Mouse (Mus musculus) kidney, embryonic 16.5 days (tissue): ENCODE results near the gene Spast. TPM values are rescaled to one million over a fixed set of nuclear protein-coding genes. Genes with fewer than 3 reads are reported as not detected.
A peak's percentile ranks its signal among the peaks of the same experiment; 100 is the strongest.

ENCODE experiments used
- ATAC-seq: fragments of 200-750 bp; cut with Nextera tagmentation; 2 replicates; pipeline ENCODE4 v1.8.0; 2017; ENCODE audit warnings: moderate TSS enrichment; ENCODE audit not compliant: low FRiP score, low TSS enrichment
- H3K27ac ChIP-seq: fragments of 300-500 bp; sonication (generic); 2 replicates; pipeline ENCODE4 v1.5.1; 2014; ENCODE audit warnings: low read length
- H3K27me3 ChIP-seq: fragments of 300-500 bp; sonication (generic); 2 replicates; pipeline ENCODE4 v1.6.1; 2014; ENCODE audit warnings: low read length, control low read depth, mixed read lengths; ENCODE audit not compliant: insufficient read depth
- H3K36me3 ChIP-seq: fragments of 300-500 bp; sonication (generic); 2 replicates; pipeline ENCODE4 v1.6.1; 2014; ENCODE audit warnings: low read length, control low read depth, mixed read lengths; ENCODE audit not compliant: insufficient read depth
- H3K4me1 ChIP-seq: fragments of 300-500 bp; sonication (generic); 2 replicates; pipeline ENCODE4 v1.6.1; 2014; ENCODE audit warnings: low read length, control low read depth, mixed read lengths; ENCODE audit not compliant: insufficient read depth
- H3K4me2 ChIP-seq: fragments of 300-500 bp; sonication (generic); replicated peaks from 2 replicates; pipeline ENCODE4 v1.6.1; 2014; ENCODE audit warnings: low read depth, low read length
- H3K4me3 ChIP-seq: fragments of 300-500 bp; sonication (generic); 2 replicates; pipeline ENCODE4 v1.5.1; 2014; ENCODE audit warnings: mild to moderate bottlenecking, low read length
- H3K9ac ChIP-seq: fragments of 300-500 bp; sonication (generic); replicated peaks from 2 replicates; pipeline ENCODE4 v1.6.1; 2014; ENCODE audit warnings: low read length
- H3K9me3 ChIP-seq: fragments of 300-500 bp; sonication (generic); 2 replicates; pipeline ENCODE4 v1.6.1; 2016; ENCODE audit warnings: low read length, control low read depth
- WGBS: fragments of 180-500 bp; shearing (Covaris S2); extraction: QIAGEN DNeasy Blood & Tissue Kit; methylation state at CpG from one replicate; pipeline ENCODE4 v1.1.7; 2014; 5-methylcytosine and 5-hydroxymethylcytosine counted together
- polyA plus RNA-seq: library from polyadenylated mRNA; unstranded; fragments of >200 nt; fragmentation: Nextera tagmentation; extraction: Ambion mirVana; gene quantifications from 2 replicates; pipeline ENCODE4 v1.2.1, GENCODE M21; 2015

The Spast gene
- 9.7 and 10.9 TPM in 2 replicates for polyA plus RNA-seq

DNA sequence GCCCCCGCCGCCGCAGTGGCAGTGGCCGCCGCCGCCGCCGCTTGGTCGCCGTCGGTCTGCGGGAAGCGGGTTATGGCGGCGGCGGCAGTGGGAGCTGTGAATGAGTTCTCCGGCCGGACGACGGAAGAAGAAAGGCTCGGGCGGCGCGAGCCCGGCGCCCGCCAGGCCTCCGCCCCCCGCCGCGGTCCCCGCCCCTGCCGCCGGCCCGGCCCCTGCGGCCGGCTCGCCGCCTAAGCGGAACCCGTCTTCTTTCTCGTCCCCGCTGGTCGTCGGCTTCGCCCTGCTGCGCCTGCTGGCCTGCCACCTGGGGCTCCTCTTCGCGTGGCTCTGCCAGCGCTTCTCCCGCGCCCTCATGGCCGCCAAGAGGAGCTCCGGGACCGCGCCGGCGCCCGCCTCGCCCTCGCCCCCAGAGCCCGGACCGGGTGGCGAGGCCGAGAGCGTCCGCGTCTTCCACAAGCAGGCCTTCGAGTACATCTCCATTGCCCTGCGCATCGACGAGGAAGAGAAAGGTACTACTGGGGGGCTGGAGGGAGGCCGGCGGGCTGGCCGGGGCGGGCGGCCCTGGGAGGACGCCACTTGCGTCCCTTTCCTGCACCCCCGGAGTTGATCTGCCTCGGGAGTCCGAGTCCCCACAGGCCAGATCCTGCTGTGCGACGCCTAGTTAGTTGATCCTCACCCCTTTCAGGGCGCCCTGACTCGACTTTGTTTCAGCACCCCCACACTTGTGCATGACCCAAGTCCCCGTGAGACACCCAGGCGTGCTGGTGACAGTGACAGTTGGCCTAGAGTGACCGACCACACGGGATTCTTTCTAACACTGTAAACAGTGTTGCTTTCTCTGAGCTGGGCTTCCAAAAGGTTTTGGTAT, at the start of gene Spast:
Spast (plus strand) TSS at position 51 of the 868 bp plus-strand sequence.
- Histone ChIP-seq H3K9me3 (peaks cover 3% of the 10 kb centered on the region; the same call in 1 of the 2 replicates), H3K27ac (peak within 1 kb of the TSS; percentile 95), H3K4me3 (peak within 1 kb of the TSS; percentile 80), H3K36me3 (0 out of 2 replicates have a peak, but pooled peaks cover 3% of the 10 kb centered on the region), H3K9ac (peak within 1 kb of the TSS; percentile 91), H3K4me2 (peak within 1 kb of the TSS; percentile 81), H3K27me3 (no peaks in the 10 kb centered on the region), H3K4me1 (peaks cover 24% of the 10 kb centered on the region)
- ATAC-seq, result peak; percentile 93
- 1% methylated on average over 52 of the region's 90 CpGs for WGBS

DNA sequence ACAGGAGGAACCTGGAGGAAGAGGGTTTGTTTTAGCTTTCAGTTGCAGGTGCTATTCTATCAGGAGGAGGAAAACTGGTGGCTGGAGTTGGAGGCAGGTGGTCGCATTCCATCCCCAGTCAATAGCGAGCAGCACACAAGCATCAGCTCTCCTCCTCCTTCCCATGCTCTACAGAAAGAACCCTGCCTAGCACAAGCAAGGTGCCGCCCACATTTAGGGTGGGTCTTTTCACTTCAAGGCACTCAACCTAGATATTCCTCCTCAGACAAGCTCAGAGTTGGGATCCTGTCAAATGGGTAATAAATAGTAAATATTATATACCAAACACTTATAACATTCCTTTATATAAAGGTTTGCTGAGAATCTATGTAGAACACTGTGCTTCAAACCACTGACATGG, 48.6 kb upstream of the Spast start:
- H3K27ac ChIP-seq, result no peak overlapping the region
- no peak for ATAC-seq
- 67% methylated on average over 3 of the region's 3 CpGs for WGBS
- H3K36me3 ChIP-seq, result 0 out of 2 replicates have a peak, but pooled peaks cover 7% of the 10 kb centered on the region
- H3K27me3 ChIP-seq, result no peaks in the 10 kb centered on the region
- no peak overlapping the region for H3K4me3 ChIP-seq
- H3K4me1 ChIP-seq, result peaks cover 16% of the 10 kb centered on the region
- H3K9ac ChIP-seq, result no peak overlapping the region
- 0 out of 2 replicates have a peak, but pooled peaks cover 5% of the 10 kb centered on the region for H3K9me3 ChIP-seq
- H3K4me2 ChIP-seq, result no peak overlapping the region

GRCm38 (mm10) chr17:74290869-74291268, 47.9 kb upstream of the Spast start:
- Histone ChIP-seq H3K27ac (peak overlapping the region; percentile 38; the same call in 1 of the 2 replicates), H3K4me2 (no peak overlapping the region), H3K4me3 (no peak overlapping the region)

GRCm38 (mm10) chr17:74291640-74292361, 47.0 kb upstream of the Spast start:
- Histone ChIP-seq H3K4me2 (no peak overlapping the region), H3K4me1 (peaks cover 16% of the 10 kb centered on the region), H3K9ac (no peak overlapping the region), H3K27ac (no peak overlapping the region), H3K27me3 (no peaks in the 10 kb centered on the region), H3K4me3 (no peak overlapping the region), H3K9me3 (0 out of 2 replicates have a peak, but pooled peaks cover 5% of the 10 kb centered on the region), H3K36me3 (0 out of 2 replicates have a peak, but pooled peaks cover 7% of the 10 kb centered on the region)
- 78% methylated on average over 4 of the region's 4 CpGs for WGBS
- ATAC-seq, result no peak

More at GRCm38 (mm10) chr17:74290869-74291268, 47.9 kb upstream of the Spast start:
- Histone ChIP-seq H3K4me1 (peaks cover 16% of the 10 kb centered on the region), H3K36me3 (0 out of 2 replicates have a peak, but pooled peaks cover 7% of the 10 kb centered on the region), H3K27me3 (no peaks in the 10 kb centered on the region), H3K9me3 (0 out of 2 replicates have a peak, but pooled peaks cover 5% of the 10 kb centered on the region), H3K9ac (0 out of 2 replicates have a peak overlapping the region, but pooled peaks have one; percentile 26)
- ATAC-seq, result no peak

GRCm38 (mm10) chr17:74293687-74294425, 44.9 kb upstream of the Spast start:
- H3K9ac ChIP-seq, result peak overlapping the region; percentile 96
- no peaks in the 10 kb centered on the region for H3K27me3 ChIP-seq
- ATAC-seq, result no peak
- peaks cover 3% of the 10 kb centered on the region for H3K36me3 ChIP-seq
- H3K4me1 ChIP-seq, result peaks cover 16% of the 10 kb centered on the region
- H3K4me3 ChIP-seq, result peak overlapping the region; percentile 89
- 1% methylated on average over 18 of the region's 18 CpGs for WGBS
- peak overlapping the region; percentile 99 for H3K27ac ChIP-seq
- peak overlapping the region; percentile 61 for H3K4me2 ChIP-seq
- no peaks in the 10 kb centered on the region for H3K9me3 ChIP-seq

DNA sequence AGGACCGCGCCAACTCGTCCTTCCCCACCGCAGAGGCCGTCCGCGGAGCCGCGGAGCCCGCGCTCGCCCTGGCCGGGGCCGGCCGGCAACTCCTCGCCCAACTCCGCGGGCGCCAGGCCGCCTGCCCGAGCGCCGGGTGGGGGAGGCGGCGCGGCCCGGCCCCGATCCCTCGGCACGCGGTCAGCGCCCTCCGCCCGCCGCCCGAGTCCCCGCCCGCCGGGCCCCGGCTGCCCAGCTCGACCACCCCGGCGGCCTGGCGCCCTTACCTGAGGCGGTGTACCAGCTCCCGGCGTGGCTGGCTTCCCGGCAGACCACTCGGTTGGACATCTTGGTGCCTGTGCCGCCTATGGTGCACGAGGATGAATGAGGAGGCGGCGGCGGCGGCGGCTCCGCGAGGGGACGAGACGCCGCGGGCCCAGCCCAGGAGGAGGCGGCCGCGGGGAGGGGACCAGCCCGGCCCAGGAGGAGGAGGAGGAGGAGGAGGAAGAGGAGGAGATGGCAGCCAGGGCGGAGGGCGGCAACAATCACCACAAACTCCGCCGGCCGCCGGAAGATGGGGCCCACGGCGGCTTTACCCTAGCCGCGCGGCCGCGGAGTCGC, 44.3 kb upstream of the Spast start:
- peak overlapping the region; percentile 99 for H3K27ac ChIP-seq
- no peaks in the 10 kb centered on the region for H3K9me3 ChIP-seq
- peak overlapping the region; percentile 61 for H3K4me2 ChIP-seq
- H3K4me1 ChIP-seq, result peaks cover 16% of the 10 kb centered on the region
- under 1% methylated on average over 56 of the region's 80 CpGs for WGBS
- ATAC-seq, result peak; percentile 91
- peak overlapping the region; percentile 89 for H3K4me3 ChIP-seq
- no peaks in the 10 kb centered on the region for H3K27me3 ChIP-seq
- peak overlapping the region; percentile 96 for H3K9ac ChIP-seq
- H3K36me3 ChIP-seq, result peaks cover 7% of the 10 kb centered on the region

DNA sequence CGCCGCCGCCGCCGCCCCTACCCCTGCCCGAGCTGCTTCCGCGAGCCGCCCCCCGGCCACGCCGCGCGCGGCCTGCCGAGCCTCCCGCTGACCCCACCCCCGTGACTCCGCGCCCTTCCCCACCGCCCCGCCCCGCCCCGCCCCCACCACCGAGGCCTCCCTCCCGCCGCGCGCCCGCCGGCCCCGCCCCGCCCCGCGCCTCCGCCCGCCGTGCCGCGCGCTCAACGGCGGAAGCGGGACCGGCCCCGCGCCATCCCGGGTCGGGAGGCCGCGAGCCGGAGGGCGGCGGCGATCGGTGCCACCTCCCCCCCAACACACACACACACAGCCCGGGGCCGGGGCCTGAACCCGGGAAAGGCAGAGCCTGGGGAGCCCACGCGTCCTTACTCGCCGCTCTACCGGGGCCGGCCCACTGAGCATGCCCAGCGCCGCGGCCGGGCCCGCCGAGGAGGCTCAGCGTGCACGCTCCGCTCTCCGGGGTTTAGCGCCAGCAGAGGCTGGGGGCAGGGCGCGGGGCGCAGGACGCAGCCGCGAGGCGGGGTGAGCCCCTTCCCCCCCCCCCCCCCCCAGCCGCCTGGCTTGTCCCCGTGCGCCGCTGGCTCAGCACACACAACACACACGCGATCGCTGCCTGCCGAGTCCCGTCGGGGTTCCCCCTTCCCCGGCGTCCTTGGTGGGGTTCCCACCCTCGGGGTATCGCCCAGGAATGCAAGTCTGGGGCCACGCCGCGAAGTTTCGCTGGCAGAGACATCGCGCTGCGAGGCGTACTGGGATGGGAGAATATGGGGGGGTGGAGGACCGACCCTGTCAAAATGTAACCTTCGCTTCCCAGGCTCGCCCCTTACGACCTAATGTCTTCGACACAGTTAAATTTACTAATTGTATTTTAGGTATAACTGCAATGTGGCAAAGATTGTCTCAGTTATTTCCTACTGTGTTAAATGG, 43.5 kb upstream of the Spast start, which contains the start of gene Memo1:
Memo1 (minus strand) TSS at position 496 of the 945 bp plus-strand sequence.
- H3K36me3 ChIP-seq, result peaks cover 7% of the 10 kb centered on the region
- H3K4me1 ChIP-seq, result peaks cover 14% of the 10 kb centered on the region
- peak within 1 kb of the TSS; percentile 99 for H3K27ac ChIP-seq
- H3K27me3 ChIP-seq, result no peaks in the 10 kb centered on the region
- ATAC-seq, result peak; percentile 92
- H3K4me2 ChIP-seq, result peak within 1 kb of the TSS; percentile 87
- under 1% methylated on average over 24 of the region's 110 CpGs for WGBS
- peak within 1 kb of the TSS; percentile 96 for H3K9ac ChIP-seq
- no peaks in the 10 kb centered on the region for H3K9me3 ChIP-seq
- H3K4me3 ChIP-seq, result peak within 1 kb of the TSS; percentile 89

GRCm38 (mm10) chr17:74296076-74296823, 42.5 kb upstream of the Spast start:
- Histone ChIP-seq H3K27me3 (no peaks in the 10 kb centered on the region), H3K4me3 (peak overlapping the region; percentile 89), H3K9me3 (no peaks in the 10 kb centered on the region), H3K27ac (peak overlapping the region; percentile 99), H3K9ac (peak overlapping the region; percentile 96), H3K4me1 (peaks cover 8% of the 10 kb centered on the region; the same call in 1 of the 2 replicates), H3K4me2 (peak overlapping the region; percentile 87), H3K36me3 (peaks cover 13% of the 10 kb centered on the region)
- 35% methylated on average over 11 of the region's 11 CpGs for WGBS
- no peak for ATAC-seq
